Mouse (Mus musculus): ENCODE results near the gene Fam76b. TPM values are rescaled to one million over a fixed set of nuclear protein-coding genes. Genes with fewer than 3 reads are reported as not detected.

Gene Fam76b
- polyA plus RNA-seq, 1 experiment from 2014 or later, result 24.4 TPM

Other genes starting within 250 kb of the Fam76b start
- 82.8 and 88.9 TPM in 2 replicates for gene Mtmr2, start 79.3 kb upstream of the Fam76b start, polyA plus RNA-seq (2016; fragmentation: Nextera tagmentation; extraction: Ambion mirVana)
- 62.0 and 66.9 TPM in 2 replicates for gene Cep57, start 609 bp upstream of the Fam76b start, polyA plus RNA-seq (2016; fragmentation: Nextera tagmentation; extraction: Ambion mirVana)

Measured in limb, embryonic 10.5 days (tissue).